Mouse (Mus musculus) cerebellum, adult 2 months (tissue): ENCODE results near the gene Akr1b8.

Experiments
- CTCF ChIP-seq: fragments of 200-500 bp; IDR thresholded peaks from 2 replicates; pipeline ENCODE4 v1.5.1; 2011; ENCODE audit warnings: low read depth, mild to moderate bottlenecking, control low read depth, low read length, moderate library complexity, borderline replicate concordance; ENCODE audit not compliant: insufficient read depth
- POLR2A ChIP-seq: fragments of 200-500 bp; IDR thresholded peaks from 2 replicates; pipeline ENCODE4 v1.6.1; 2011; ENCODE audit warnings: low read length, control low read depth, borderline replicate concordance; ENCODE audit not compliant: insufficient read depth

- no peak for TF ChIP-seq CTCF
- TF ChIP-seq POLR2A = no peak
Observed at GRCm38 (mm10) chr6:34399606-34400220, 45.8 kb downstream of the Akr1b8 start.
